8 mouse cellular contexts compared by ENCODE assay signal in the genomic region with DNA sequence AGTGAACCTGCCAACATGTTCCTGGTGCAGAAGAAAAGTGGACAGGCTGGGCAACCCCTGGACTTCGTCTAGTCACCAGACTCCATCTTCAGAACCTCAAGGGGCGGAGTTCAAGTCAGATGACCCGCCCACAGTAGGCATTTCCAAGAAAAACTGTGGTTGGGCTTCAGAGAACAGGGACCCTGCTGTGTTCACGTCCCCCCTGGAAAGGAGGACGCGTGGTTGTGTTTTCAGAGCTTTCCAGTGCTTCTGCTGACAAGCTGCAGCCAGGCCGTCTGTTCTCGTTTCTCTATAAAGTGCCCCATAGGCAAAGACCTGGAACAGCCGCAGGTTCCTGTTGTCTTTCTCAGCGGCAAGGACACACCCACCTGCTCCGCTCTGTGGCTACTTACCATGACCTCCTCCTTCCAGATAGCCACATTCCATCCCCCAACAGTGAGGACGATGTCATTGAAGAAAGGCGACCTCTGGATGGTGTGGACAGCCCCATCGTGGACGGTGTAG.
DNase-seq lines count a peak whose midpoint lies in the region; ATAC-seq lines count a peak whose summit lies in the region.

No protein-coding gene starts in this region.

- no peaks in the 10 kb centered on the region for H3K4me1 ChIP-seq in midbrain, embryonic 11.5 days (ENCODE audit: control insufficient read depth, insufficient read depth, low read length)
- H3K4me1 ChIP-seq in midbrain, embryonic 16.5 days (ENCODE audit: control insufficient read depth, insufficient read depth, low read length), result peaks cover 6% of the 10 kb centered on the region; the same call in 1 of the 2 replicates
- peaks cover 25% of the 10 kb centered on the region for H3K4me1 ChIP-seq in limb, embryonic 12.5 days (replicated peaks)

- peak; percentile 89 for DNase-seq in midbrain, embryonic 11.5 days (ENCODE audit: low spot score, missing footprints)
- peak; percentile 71 for DNase-seq in embryo, embryonic 10.5 days (ENCODE audit: low spot score)
- peak; percentile 19 for DNase-seq in heart, postnatal 25 days (ENCODE audit: low spot score)
- DNase-seq in right cerebral cortex, postnatal 4 days, result no peak
- DNase-seq in right cerebral cortex, postnatal 25 days, result no peak

- no peak overlapping the region for H3K27ac ChIP-seq in midbrain, embryonic 11.5 days (ENCODE audit: low read depth, low read length)
- H3K27ac ChIP-seq in midbrain, embryonic 16.5 days (ENCODE audit: low read length), result no peak overlapping the region
- no peak overlapping the region for H3K27ac ChIP-seq in limb, embryonic 12.5 days

- H3K9me3 ChIP-seq in midbrain, embryonic 11.5 days (ENCODE audit: control insufficient read depth, low read length), result no peaks in the 10 kb centered on the region
- no peaks in the 10 kb centered on the region for H3K9me3 ChIP-seq in midbrain, embryonic 16.5 days (replicated peaks; ENCODE audit: control insufficient read depth, low read length, poor library complexity, severe bottlenecking)
- no peaks in the 10 kb centered on the region for H3K9me3 ChIP-seq in limb, embryonic 12.5 days

- no peak overlapping the region for H3K9ac ChIP-seq in midbrain, embryonic 11.5 days (ENCODE audit: low read length)
- H3K9ac ChIP-seq in midbrain, embryonic 16.5 days (ENCODE audit: low read depth, low read length), result no peak overlapping the region
- H3K9ac ChIP-seq in limb, embryonic 12.5 days (replicated peaks), result no peak overlapping the region

- ATAC-seq in midbrain, embryonic 11.5 days (ENCODE audit: low FRiP score), result peak; percentile 54; the same call in 1 of the 2 replicates
- ATAC-seq in midbrain, embryonic 16.5 days, result no peak
- 0 out of 2 replicates have a peak, but pooled peaks have one; percentile 23 for ATAC-seq in limb, embryonic 12.5 days (ENCODE audit: insufficient number of reproducible peaks, insufficient read depth, low FRiP score, low TSS enrichment, low read depth)
- ATAC-seq in monocyte, adult 5-6 weeks (replicated peaks; ENCODE audit: insufficient number of reproducible peaks, low FRiP score, low TSS enrichment, poor library complexity, severe bottlenecking), result peak; percentile 34; the same call in 1 of the 2 replicates

- intact Hi-C loops in heart, postnatal 25 days (cut with DNase I), result no loop called here

- H3K27me3 ChIP-seq in midbrain, embryonic 11.5 days (ENCODE audit: control insufficient read depth, insufficient read depth, low read length), result no peaks in the 10 kb centered on the region
- H3K27me3 ChIP-seq in midbrain, embryonic 16.5 days (ENCODE audit: control insufficient read depth, insufficient read depth, low read depth, low read length), result no peaks in the 10 kb centered on the region
- H3K27me3 ChIP-seq in limb, embryonic 12.5 days, result no peaks in the 10 kb centered on the region

- no peak overlapping the region for H3K4me3 ChIP-seq in midbrain, embryonic 11.5 days (ENCODE audit: low read depth, low read length)
- no peak overlapping the region for H3K4me3 ChIP-seq in midbrain, embryonic 16.5 days (ENCODE audit: low read depth, low read length)
- H3K4me3 ChIP-seq in limb, embryonic 12.5 days (replicated peaks), result no peak overlapping the region

- 23% methylated on average over 15 of the region's 15 CpGs for WGBS in midbrain, embryonic 11.5 days
- 28% methylated on average over 15 of the region's 15 CpGs for WGBS in midbrain, embryonic 16.5 days
- WGBS in limb, embryonic 12.5 days, result 27% methylated on average over 15 of the region's 15 CpGs

- no peaks in the 10 kb centered on the region for H3K36me3 ChIP-seq in midbrain, embryonic 11.5 days (ENCODE audit: control insufficient read depth, insufficient read depth, low read length)
- H3K36me3 ChIP-seq in midbrain, embryonic 16.5 days (ENCODE audit: control insufficient read depth, insufficient read depth, low read length), result no peaks in the 10 kb centered on the region
- H3K36me3 ChIP-seq in limb, embryonic 12.5 days, result no peaks in the 10 kb centered on the region

- no peak overlapping the region for H3K4me2 ChIP-seq in midbrain, embryonic 11.5 days
- H3K4me2 ChIP-seq in midbrain, embryonic 16.5 days (ENCODE audit: low read length), result no peak overlapping the region
- peak overlapping the region; percentile 19 for H3K4me2 ChIP-seq in limb, embryonic 12.5 days

Comparison
In these comparisons a context has a peak if more than half of its experiments do, and no peak if none do; other contexts are left out.
1. DNase-seq: peak in midbrain, embryonic 11.5 days (single experiment), embryo, embryonic 10.5 days (single experiment) and heart, postnatal 25 days (single experiment); none in right cerebral cortex, postnatal 4 days (single experiment) and right cerebral cortex, postnatal 25 days (single experiment).